Mouse (Mus musculus) right cerebral cortex, postnatal 10 days (tissue): ENCODE measurements around the gene Mad2l1bp.

Experiments used
- DNase-seq, 2 experiments: peaks; one replicate each; pipeline ENCODE4 v3.0.0; 2021; ENCODE audit warnings: low spot score in 2 of 2

Gene Mad2l1bp

DNA sequence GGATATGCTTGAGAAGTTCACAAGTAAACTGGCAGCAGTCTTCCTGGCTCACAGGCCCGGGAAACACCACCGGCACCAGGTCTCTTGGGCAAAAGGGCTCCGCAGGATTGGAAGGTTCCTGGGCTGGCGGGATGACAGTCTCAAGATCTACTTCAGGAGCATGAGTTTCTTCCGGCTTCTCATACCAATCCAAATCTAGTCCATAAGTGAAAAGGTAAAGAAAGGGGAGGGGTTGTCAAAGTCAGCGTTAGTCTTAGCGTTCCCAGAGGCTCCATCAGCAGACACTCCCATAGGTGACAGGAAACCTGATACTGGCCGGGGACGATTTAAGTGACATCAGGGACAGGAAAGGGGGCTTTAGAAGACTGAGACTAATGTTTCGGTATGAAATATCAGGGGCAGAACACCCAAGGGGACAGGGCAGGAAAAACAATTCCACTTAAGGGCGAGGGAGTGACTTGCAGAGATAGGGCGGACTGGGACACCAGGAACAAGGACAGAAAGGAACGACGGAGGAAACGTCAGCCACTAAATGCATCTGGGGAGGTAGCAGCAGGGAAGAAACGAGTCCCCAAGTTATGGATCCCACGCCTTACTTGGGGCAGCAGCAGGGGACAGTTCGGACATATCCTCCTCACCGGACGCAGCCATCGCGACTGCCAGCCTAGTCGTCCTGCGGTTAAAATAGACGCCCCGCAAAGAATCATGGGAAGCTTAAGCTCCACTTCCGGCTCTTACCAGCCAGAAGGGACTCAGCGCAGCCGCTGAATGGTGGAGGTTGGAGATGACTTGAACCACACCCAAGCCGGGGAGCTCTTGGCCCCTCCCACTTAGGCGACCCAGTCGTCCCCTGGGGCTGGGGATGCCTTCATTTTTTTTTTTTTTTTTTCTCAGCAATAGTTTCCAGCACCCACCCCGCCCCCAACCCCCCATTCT, at the start of gene Mad2l1bp:
TSS of gene Mad2l1bp (minus strand) at position 707 of the 936 bp plus-strand sequence.
- DNase-seq = peak; percentile 93 to 94

DNA sequence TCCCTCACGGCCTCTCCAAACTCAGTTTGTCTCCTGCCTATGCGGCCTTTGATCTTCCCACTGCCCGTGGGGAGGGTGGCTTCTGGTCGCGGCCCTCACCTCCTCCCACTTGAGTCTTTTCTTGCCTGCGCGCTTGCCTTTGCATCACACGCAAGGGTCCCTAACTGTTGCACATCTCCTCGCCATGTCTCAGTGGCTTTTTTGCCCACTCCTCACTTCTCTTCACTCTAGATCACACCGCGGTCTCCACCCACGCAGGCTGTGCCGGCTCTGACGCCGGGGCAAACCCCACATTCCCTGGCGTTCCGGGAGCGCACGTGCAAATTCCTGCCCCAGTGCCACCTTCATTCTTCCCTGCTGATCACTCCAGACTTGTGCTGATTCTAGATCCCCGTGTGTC, 49.7 kb upstream of the Mad2l1bp start:
- DNase-seq = peak; percentile 48 to 52

DNA sequence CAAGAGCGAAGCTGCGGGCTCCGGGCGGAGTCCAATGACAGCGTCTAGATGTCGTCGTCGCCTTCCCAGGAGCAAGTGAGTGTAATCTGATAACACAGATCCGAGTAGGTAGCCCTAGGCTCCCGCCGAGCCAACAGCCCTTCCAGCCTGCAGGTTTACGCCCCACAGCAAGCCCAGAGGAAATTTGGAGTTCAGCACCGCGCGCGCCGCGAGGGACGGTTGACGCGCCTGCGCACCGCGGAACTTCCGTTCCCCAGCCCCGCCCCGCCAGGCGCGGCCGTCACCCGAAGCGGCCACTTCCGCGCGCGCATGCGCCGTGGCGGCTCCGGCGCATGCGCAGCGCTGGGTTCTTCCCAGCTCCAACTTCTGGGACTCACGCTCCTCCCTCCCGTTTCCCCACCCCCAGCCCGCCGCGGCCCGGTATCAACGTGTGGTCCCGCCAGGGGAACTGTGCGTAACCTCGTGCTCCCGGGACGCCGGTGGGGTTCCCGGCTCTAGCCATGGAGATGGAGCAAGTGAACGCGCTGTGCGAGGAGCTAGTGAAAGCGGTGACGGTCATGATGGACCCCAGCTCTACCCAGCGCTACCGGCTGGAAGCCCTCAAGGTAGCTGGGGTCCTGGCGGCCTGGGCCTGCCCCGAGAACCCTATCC, 49.2 kb upstream of the Mad2l1bp start, which contains the start of the genes Polh and Xpo5:
TSS of gene Polh (minus strand) at position 225 of the 651 bp plus-strand sequence.
TSS of gene Xpo5 (plus strand) at position 362 of the 651 bp plus-strand sequence.
- DNase-seq = peak; percentile 94 to 95

DNA sequence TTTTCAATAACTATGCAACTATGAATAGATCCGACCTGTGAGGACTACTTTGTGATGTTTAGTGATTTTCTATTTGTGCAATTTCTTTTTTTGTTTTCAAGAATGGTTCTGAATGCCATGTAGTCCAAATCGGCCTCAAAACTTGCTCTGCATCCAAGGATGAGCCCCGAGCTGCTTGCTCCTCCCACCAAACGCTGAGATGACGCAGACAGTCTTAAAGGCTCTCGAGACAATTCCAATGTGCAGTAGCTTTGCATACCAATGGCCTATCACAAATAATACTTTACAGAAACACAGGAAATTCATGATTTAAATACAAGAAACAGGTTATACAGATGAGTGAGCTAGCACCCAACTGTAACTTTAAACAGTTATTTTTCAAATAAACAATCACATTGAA, 47.8 kb upstream of the Mad2l1bp start:
- DNase-seq = no peak

DNA sequence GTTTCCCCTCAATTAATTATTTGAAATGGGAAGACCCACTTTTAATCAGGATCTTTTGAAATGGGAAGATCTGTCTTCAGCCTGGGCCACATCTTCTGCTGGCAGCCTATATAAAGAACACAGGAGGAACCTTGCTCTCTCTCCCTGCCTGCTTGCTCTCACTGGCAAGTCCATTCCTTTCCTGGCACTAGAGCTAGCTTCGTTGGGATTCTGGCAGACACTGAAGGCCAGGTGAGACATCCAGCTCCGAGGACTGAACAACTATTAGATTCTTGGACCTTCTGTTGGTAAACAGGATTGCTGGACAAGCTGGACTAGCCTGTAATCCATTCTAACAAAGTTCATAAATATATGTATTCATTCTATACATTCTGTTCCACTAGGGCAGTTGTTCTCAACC, 35.5 kb upstream of the Mad2l1bp start:
- DNase-seq = no peak

DNA sequence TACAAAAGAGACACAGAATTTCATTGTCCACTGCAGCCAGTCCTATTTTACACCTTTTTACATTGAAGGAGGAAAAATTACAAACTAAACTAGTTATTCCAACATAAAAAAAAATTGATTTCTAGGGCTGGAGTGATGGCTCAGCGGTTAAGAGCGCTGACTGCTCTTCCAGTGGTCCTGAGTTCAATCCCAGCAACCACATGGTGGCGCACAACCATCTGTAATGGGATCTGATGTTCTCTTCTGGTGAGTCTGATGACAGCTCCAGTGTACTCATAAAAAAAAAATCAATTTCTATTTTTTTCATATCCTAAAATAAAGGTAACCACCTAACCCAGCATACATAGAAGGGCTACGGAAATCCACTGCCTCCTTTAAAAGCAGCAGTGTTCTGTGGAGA, 28.9 kb upstream of the Mad2l1bp start:
- no peak for DNase-seq

DNA sequence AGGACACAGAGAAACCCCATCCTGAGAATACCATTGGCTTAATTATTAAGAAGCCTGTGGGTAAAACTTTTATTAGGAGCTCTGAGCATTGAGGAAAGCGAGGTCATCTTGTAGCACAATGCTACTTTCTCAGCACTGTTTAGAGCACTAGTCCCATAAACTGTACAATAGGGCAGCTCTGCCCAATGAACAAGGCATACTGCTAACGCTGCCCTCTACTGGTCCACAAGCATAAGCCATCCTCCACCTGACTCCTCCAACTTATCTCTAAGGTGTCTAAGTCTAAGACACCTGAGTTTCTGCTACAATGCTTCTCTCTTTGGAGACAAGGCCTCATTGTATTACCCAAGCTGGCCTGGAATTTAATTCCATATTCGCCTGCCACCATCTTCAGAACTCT, 17.2 kb upstream of the Mad2l1bp start:
- no peak for DNase-seq

DNA sequence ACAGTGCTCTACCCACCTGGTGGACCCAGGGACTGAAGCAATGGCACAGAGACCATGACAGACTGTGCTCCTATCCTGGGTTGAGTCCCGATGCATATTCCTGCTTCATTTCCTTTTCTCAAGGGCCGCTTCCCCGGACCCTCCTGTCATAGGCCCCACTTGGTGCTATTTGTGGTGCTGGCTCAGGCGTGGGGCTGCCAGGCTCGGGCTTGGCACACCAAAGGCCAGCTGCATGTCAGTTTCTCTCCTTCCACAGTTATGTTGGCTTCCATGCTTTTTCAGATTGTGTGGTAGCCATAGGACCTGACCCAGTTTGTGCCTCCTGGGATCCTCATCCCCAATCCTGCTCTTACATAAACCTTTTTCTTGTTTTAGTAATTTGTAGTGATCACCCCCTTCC, 15.4 kb upstream of the Mad2l1bp start:
- no peak for DNase-seq

DNA sequence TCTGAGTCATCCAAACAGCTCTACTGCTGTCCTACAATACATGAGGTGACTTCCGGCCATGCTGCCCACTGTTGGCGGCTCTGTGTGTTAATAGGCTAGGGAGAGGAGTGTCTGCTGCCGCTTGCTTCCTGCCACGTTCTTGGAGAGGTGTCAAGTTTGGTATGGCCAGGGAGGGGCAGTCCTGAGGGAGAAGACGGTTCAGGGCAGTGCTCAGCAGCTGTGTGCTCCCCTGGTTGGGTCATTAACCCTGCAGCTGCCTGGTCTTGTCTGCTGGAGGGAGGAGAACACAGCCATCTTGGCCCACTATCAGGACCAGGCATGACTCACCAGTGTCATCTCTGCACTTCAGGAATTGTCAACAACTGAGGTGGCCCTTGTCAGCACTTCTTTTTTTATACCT, 15.0 kb upstream of the Mad2l1bp start:
- no peak for DNase-seq

DNA sequence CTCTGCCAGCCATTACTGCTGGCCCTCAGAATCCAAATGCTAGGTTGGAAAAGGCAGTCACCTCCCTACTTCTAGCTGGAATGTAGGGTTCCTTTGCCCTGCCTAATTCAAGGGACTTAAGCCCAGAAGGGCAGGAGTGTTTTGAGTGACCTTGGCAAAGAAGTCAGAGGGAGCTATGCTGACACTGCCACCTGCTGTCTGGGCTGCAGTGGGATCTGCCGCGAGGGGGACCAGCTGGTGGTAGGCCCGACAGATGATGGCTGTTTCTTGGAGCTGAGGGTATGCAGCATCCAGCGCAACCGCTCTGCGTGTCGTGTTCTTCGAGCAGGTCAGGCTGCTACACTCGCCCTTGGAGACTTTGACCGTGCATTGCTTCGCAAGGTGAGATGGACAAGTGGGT, 13.7 kb upstream of the Mad2l1bp start:
- DNase-seq = no peak

DNA sequence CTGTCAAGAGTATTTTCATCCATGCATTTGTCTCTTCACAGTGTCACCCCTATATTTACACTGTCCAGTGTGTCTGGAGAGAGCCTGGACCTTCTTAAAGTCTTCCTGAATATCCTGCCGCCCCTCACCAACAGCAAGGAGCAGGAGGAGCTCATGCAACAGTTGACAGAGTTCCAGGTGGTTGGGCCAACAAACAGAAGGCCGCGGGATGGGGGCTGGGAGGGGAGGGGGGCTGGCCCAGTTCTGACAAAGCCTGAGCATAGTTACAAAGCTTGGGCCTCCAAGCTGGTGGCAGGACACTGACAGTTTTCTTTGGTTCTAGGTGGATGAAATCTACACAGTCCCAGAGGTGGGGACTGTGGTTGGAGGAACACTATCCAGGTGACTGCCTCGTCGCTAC, 12.9 kb upstream of the Mad2l1bp start:
- DNase-seq = no peak

DNA sequence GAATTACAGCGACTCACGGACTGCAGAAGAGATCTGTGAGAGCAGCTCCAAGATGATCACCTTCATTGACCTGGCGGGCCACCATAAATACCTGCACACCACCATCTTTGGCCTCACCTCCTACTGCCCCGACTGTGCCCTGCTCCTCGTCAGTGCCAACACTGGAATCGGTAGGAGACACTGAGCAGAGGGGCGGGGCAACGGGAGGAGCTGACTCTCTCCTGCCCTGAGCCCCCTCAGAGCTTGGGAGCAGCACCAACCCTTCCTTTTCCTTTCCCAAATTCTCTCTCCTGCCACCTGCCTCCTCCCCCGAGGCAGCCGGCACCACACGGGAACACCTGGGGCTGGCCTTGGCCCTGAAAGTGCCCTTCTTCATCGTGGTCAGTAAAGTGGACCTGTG, 12.1 kb upstream of the Mad2l1bp start:
- no peak for DNase-seq

DNA sequence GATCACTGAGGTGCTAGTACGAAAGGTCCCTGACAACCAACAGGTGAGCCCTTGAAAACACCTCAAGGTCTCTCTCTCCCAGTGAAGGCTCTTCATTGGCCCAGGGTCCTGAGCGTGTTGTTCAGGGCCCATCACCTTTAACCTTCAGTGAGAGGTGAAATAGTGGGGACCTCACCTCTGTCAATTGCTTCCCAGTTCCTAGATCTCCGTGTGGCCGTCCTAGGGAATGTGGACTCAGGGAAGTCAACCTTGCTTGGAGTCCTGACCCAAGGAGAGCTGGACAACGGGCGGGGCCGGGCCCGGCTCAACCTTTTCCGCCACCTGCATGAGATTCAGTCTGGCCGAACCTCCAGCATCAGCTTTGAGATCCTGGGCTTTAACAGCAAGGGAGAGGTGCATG, 11.4 kb upstream of the Mad2l1bp start:
- DNase-seq = no peak

DNA sequence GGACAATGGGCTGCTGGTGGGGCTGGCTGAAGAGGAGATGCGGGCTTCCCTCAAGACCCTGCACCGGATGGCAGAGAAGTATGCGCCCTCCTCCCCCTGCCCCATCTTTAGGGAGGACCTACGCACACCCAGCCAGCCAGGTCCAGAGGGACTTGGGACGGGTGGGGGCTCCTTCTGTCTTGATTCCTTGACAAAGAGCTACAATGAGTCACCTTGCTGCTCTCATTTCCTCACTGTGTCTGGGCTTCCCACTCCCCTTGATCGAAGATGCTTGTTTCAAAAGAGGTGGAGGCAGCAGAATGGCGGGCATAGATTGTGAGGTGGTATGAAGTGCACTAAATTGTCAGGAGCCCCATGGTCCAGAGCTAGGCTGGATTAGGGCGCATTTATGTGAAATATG, 10.9 kb upstream of the Mad2l1bp start:
- no peak for DNase-seq

DNA sequence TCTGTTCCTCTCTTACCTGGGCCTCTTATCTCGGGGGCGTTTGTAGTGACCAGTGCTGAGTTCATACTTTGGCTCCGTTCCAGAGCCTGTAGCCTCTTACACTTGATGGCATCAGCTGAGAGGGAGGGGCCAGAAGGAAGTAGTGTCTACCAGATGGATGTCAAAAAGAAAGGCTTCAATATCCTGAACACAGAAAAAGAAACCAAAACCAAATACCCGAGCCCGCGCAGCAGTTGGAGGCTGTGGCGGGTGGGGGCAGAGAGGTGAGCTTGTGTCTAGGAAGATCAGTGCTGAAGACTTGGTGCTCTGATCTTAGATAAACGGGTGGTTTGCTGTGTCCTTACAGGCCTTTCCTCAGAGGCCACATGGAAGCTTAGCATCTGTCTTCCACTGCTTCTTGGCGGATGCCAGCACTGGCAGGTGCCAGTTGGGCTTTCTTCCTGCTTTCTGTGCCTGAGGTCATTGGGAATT, 9.6 kb upstream of the Mad2l1bp start:
- DNase-seq = no peak

DNA sequence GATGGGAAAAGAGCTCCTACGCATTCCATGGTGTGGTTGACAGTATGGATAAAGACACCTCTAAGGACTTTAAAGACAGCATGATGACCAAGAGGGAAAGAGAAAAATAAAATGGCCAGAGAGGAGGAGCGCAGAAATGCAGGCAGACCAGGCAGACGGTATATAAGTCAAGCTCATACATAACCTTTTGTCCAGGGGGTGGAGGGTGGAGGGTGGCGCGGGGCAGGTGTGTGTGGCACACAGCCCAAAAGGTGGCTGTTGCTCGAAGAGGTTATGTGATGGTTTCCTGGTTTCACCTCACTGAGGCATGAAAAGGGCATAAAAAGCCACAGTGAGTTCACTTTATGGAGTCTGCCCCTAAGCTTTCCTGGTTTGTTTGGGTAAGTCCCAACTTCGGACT, 9.2 kb upstream of the Mad2l1bp start:
- DNase-seq = no peak

DNA sequence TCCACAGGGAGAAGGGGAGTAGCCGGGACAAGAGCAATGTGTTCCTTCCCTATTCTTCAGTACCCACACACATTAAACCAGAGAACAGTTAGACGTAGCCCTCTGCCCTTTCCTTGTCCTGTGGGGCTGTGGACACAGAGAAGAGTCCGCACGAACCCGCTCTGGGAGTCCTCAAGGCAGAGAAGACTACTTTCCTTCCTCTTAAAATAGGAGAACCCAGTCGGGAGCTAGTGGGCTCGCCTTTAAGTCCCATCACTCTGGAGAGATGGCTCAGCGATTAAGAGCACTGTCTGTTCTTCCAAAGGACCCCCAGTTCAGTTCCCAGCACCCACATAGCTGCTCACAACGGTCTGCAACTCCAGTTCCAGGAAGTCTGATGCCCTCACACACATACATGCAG, 8.4 kb upstream of the Mad2l1bp start:
- DNase-seq = no peak

DNA sequence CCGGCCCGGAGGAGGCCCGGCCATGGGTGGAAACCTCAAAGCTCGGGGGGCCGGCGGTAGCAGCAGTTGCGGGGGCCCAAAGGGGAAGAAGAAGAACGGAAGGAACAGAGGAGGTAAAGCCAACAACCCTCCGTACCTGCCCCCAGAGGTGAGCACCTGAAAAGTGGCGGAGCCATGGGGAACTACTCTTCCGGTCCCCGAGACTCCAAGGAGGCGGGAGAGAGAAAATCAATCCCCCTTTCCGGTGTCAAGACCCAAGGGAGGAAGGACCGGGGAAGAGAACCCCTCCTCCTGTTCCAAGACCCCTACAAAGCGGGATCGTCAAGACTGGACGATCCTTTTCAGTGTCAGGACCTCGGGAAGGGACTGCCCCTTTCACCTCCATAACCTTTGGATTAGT, 7.8 kb upstream of the Mad2l1bp start:
- DNase-seq = peak in 1 of 2 experiments; percentile 64

DNA sequence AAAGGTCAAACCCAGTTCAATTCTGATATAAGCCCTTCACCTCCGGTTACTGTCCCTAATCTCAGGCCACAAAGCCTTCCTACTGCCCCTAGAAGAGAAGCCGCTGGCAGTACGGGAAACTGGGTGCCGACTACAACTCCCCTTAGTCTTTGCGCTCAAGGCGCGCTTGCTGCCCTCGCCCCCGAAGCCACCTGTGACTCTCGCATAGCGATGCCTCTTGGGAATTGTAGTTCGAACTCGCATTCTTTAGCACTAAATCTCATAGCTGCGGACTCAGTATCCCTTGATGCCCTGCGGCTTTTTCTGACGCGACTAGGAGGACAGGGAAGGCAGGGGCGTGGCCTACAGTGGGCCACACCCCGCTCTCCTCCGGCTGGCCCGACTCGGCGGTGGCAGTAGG, 7.3 kb upstream of the Mad2l1bp start, which contains the start of gene Gtpbp2:
TSS of gene Gtpbp2 (plus strand) at position 347 of the 400 bp plus-strand sequence.
- peak; percentile 98 to 99 for DNase-seq

DNA sequence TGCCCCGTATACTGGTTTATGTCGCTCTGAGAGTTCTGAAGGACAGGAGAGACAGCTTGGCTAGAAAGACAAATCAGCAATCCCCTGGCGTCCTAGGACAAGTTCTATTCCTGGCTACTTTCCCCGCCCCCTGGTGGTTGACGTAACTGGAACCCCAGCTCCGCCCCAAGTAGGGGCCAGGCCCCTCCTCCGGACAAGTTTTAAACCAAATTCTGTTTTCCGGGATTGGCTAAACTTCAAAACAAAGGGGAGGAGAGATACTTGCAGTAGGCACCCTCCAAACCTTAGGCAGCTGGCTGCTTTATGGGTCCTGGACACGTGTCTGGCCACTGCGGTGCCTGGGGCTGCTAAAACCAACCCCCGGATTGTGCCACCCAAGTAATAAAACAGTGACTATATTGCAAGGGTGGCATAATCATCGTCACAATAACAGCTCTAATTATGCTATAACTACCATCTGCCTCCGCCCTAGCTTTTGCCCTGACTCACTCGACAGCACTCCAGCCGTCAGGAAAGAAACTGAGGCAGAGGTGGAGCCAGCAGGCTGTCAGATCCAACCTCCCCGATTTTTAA, 6.8 kb upstream of the Mad2l1bp start:
- DNase-seq = peak; percentile 90 to 91

DNA sequence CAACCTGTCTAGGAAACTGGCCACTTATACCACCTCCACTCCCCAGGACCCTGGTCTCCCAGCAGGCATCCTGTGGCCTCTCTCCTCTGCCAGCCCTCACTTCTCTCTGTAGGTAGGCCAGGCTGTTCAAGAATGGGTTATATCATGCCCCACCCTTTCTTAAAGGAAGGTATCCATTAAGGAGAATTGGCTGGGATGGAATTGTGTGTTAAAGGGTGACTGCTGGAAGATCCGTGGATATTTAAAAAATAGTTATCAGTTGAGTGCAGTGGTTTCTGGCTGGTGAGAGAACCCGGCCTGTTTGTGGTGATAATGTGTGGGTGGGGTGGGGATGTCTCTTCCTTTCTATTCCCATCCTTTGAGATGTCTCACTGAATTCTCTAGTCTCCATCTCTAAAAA, 5.9 kb upstream of the Mad2l1bp start:
- DNase-seq = no peak

DNA sequence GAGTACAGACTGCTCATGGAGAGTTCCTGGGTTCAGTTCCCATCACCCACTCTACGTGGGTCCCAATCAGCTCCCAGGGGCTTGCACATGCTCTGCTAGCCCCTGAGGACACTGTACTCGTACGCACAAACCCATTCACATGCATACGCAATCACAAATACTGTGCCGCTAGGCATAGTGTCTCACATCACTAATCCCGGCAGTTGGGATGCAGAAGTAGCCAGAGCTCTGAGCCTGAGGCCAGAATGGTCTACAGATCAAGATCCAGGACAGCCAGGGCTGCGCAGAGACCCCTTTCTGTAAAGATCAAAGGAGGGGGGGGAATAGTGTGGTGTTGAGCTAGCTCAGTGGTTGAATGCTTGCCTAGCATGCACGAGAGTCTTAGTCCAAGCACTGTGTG, 3.8 kb upstream of the Mad2l1bp start:
- DNase-seq = no peak
